Mouse (Mus musculus): ENCODE measurements around the gene Tas1r1. TPM values are rescaled to one million over a fixed set of nuclear protein-coding genes. Genes with fewer than 3 reads are reported as not detected.

Gene Tas1r1
- not detected for polyA plus RNA-seq (2017; shearing (Covaris generic))

DNA sequence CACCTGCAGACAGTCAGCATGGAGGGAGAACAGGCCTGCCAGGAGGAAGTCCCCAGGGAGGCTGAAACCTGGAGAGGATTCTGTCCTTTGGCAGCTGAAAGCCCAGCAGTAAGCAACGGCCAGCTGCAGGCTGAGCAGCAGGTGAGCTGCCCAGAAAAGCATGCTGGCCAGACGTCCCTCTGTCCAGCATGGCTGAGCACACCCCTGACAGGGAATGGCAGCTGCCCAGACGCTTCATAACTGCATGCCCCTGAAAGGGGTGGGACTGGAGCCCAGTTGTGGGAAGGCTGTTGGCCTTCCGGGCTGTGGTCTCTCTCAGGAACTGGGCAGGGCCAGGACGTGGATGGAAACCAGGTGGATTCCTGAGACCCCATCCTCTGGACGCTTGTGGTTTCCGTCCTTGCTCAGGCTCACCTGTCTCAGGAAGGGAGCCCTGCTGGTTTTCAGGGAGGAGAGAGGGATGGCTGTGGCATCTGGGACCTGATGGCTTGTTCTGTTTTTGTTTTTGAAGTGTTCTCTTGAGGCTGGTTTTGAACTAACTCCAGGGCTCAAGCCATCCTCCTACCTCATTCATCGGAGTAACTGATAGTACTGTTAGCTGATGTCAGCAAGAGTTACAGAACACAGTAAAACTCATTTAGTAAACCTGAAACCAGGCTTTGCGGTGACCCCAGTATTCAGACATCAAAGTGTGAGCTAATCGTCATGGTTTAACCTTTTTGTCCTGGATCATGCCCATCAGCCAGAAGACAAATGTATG is at the start of gene Tas1r1:
Tas1r1 (minus strand) TSS at position 344 of the 760 bp plus-strand sequence.

GRCm38 (mm10) chr4:152072121-152072601 is 33.8 kb upstream of the Tas1r1 start, which contains the start of gene Plekhg5:
Gene Plekhg5, plus strand, starts transcription at chr4:152072498.

DNA sequence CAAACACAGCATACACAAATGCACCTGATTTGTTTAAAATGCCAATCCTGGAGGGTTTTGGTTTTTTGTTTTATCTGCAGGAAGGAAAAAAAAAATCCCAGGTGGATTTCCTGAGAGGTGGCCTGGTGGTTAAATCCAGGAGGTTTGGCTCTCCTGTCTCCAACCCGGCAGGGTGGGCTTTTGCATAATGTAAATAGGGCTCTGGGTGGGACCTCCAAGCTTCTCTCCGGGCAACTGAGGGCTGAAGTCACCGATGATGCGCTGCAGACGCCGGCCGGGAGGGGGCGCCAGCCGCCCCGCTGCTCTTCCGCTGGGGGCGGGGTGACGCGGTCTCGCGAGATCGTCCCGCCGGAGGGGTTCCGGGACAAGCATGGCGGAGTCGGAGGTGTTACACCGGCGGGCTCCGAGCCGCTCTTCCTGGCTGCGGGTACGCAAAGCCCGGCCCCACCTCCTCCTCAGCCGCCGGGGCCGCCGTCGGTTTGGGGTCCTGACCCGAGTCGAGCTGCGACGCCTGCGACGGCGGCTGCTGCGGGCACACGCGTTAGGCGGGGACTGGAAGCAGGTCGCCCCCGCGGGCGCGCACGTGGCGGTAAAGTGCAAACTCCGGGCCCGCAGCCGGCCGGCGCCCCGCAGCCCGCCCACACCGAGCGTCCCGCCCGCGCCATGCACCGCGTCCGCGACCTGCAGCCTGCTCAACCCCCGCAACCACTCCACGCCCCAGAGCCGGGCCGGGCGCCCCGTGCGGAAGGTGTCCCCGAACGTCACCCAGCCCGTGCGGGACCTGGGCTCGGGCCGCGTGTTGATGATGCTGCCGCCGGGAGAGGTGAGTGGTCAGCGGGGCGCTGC is 840 bp upstream of the Tas1r1 start, which contains the start of gene Nol9:
Nol9 (plus strand) TSS at position 337 of the 846 bp plus-strand sequence.

GRCm38 (mm10) chr4:152027524-152027923 is 10.8 kb downstream of the Tas1r1 start, which contains the start of gene Zbtb48:
Gene Zbtb48, minus strand, starts transcription at chr4:152027671.

GRCm38 (mm10) chr4:152008622-152009075 is 29.7 kb downstream of the Tas1r1 start, which contains the start of gene Klhl21:
Gene Klhl21, plus strand, starts transcription at chr4:152008803.

GRCm38 (mm10) chr4:151996173-151996950 is 42.0 kb downstream of the Tas1r1 start, which contains the start of gene Phf13:
Gene Phf13, minus strand, starts transcription at chr4:151996258.

DNA sequence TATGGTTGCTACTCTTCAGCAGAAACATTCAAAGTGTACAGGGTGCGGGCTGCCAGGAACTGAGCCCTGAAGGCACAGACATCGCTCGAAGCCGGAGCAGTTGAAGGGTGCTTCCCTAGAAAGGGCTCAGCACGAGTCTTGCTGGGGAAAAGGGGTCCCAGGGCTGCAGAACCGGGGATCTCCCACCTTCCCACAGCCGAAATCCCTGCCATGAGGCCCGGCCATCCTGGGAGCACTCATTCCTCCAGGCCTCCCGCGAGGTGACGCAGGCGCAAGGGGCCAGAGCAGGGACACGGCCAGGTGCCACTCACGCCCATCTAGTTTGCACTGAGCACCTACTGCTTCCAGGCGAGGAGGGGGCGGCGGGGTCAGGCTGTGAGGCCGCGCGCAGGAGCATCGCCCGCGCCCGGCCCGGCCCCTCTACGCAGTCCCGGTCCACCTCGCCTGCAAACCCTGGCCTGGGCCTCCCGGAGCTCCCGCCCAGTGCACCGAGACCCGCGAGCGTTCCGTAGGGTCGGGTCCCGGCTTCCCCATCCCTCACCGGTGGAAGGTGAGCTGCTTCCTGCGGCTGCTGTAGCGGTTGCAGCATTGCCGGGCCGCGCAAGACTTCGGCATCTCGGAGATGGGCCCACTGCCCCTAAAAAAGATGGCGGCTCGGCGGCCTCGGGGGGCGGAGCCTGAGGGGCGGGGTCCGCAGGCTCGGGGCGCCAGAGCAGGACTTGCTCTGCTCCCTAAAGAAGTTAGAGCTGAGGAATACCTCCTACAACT is 49.8 kb downstream of the Tas1r1 start, which contains the start of gene Thap3:
Thap3 (minus strand) TSS at position 656 of the 768 bp plus-strand sequence.

Other genes with a start within 250 kb of the Tas1r1 start
- gene Camta1, start 176.7 kb downstream of the Tas1r1 start, polyA plus RNA-seq (2017; shearing (Covaris generic)): 41.4 TPM
- 52.4 TPM for gene Dnajc11, start 104.9 kb downstream of the Tas1r1 start, polyA plus RNA-seq (2017; shearing (Covaris generic))
- 107 TPM for gene Thap3, start 49.6 kb downstream of the Tas1r1 start, polyA plus RNA-seq (2017; shearing (Covaris generic))
- gene Phf13, start 42.3 kb downstream of the Tas1r1 start, polyA plus RNA-seq (2017; shearing (Covaris generic)): 15.8 TPM
- 21.9 TPM for gene Klhl21, start 29.8 kb downstream of the Tas1r1 start, polyA plus RNA-seq (2017; shearing (Covaris generic))
- gene Zbtb48, start 10.9 kb downstream of the Tas1r1 start, polyA plus RNA-seq (2017; shearing (Covaris generic)): 32.0 TPM
- gene Nol9, start 753 bp upstream of the Tas1r1 start, polyA plus RNA-seq (2017; shearing (Covaris generic)): 49.3 TPM
- 8.7 TPM for gene Plekhg5, start 33.9 kb upstream of the Tas1r1 start, polyA plus RNA-seq (2017; shearing (Covaris generic))
- gene Tnfrsf25, start 77.4 kb upstream of the Tas1r1 start, polyA plus RNA-seq (2017; shearing (Covaris generic)): 212 TPM
- 52.1 TPM for gene Espn, start 113.8 kb upstream of the Tas1r1 start, polyA plus RNA-seq (2017; shearing (Covaris generic))
- gene Hes2, start 120.3 kb upstream of the Tas1r1 start, polyA plus RNA-seq (2017; shearing (Covaris generic)): not detected
- gene Acot7, start 139.6 kb upstream of the Tas1r1 start, polyA plus RNA-seq (2017; shearing (Covaris generic)): 68.7 TPM
- 0.20 TPM for gene Gpr153, start 235.7 kb upstream of the Tas1r1 start, polyA plus RNA-seq (2017; shearing (Covaris generic))

Data from CD4-positive, CD25-positive, alpha-beta regulatory T cell (primary cell).